Mouse (Mus musculus): ENCODE measurements around the gene Ubash3b. TPM values are rescaled to one million over a fixed set of nuclear protein-coding genes. Genes with fewer than 3 reads are reported as not detected.

Gene Ubash3b
- total RNA-seq, 2 experiments from 2014 or later = 5.3 to 9.9 TPM

- ATAC-seq (replicated peaks; ENCODE audit: poor library complexity) = peak; percentile 13
These were observed 22.3 kb downstream of the Ubash3b start for GRCm38 (mm10) chr9:41138987-41139808.

DNA sequence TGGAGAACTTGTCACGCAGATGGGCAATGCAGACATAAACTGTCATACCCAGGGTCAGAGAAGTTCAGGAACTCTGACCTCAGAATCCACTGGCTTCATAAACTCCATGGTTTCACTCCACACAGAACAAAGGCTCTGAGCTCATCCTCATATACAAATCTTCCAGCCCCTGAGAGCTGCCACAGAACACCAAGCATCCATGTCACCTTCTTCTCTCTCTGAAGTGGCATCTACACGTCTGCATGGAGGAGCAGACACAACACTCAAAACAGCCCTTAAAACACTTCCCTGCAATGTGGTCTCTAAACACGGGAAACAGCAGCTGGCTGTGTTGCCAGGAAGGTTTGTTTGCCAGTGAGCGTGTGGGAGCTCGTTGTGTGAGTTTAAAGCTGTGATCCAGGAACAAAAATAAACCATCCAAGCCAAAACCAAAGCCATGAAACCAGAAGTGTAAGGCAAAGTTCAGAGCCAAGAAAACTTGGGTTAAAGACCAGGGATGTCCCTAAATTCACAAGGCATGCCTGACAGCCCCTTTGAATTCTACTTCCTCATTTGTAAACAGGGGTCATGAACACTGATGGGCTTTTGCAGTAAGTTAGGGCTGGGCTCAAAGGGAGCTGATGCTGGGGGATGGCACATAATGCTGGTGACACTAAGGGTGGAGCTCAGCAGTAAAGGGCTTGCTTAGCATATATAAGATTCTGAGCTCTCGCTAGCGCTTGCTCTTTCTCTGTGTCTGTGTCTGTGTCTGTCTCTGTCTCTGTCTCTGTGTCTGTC is 24.6 kb downstream of the Ubash3b start:
- peak; percentile 47 for ATAC-seq (replicated peaks; ENCODE audit: poor library complexity)

DNA sequence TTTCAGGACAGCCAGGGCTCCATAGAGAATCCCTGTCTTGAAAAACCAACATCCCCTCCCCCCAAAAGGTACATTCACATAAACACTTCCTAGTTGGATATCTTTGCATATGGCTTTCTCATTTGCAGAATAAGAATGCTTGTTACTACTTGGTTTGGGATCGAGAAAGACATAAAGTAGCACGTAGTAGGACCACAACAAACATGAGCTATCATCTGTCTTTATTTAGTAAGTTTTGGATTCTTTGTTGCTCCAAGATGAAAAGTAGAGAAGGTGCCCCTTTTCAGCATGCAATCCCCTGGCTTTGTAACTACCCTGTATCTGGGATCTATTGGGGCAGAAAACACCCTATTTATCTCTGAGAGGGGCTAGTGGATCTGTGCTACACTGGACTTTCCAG is 25.2 kb downstream of the Ubash3b start:
- ATAC-seq (replicated peaks; ENCODE audit: poor library complexity) = no peak

DNA sequence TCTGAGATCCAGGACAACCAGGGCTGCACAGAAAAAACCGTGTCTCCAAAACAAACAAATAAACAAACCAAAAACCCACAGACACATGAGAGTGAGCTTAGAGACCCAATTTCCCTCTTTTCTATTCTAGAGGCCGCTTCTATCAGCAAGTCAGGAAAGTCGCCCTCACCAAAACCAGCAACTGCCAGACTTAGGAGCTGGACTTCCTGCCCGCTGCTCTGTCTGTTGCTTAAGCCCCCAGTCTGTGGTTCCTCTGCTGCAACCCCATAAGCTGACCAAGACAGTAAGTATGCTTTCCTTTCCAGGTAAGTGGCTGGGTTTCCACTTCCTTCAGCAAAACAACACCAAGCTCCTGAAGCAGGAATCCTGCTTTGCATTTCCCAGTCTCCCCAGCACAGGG is 26.6 kb downstream of the Ubash3b start:
- peak; percentile 67 for ATAC-seq (replicated peaks; ENCODE audit: poor library complexity)

DNA sequence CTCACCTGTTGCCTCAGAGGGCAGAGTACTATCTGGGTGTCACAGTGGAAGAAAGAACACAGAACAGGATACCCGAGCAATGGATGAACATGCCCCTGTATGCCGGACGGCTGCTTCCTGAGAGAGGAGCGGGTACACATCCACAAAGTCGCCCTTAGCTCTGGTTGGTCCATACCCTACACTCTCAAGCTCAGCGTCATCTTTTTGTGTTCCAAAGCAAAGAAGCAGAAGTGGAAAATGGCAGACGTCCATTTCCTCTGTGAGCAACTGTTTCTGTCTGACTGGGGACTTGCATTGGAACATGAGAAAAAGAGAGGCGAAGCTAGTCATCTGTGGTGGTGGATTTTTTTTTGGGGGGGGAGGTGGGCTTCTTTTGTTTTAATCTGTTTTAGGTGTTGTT is 30.9 kb downstream of the Ubash3b start:
- ATAC-seq (replicated peaks; ENCODE audit: poor library complexity) = peak; percentile 62

GRCm38 (mm10) chr9:41129802-41130480 is 31.6 kb downstream of the Ubash3b start:
- peak; percentile 35 for ATAC-seq (replicated peaks; ENCODE audit: poor library complexity)

DNA sequence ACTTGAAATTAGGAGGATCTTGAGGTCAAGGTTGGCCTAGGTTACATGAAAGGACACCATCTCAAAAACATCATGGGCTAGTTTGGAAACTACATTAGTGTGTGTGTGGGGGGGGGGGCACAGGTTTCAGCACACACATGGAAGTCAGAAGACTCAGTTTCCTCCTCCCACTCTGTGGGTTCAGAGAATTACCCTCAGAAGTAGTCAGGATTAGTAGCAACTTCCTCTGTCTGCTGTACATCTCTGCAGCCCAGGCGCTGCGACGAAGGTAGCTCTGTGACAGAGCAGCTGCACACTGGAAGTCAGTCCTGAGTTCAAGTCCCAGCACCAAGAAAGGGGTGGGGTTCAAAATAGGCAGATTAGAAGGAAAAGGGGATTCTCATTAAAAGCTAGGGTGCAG is 32.2 kb downstream of the Ubash3b start:
- ATAC-seq (replicated peaks; ENCODE audit: poor library complexity) = peak; percentile 40

DNA sequence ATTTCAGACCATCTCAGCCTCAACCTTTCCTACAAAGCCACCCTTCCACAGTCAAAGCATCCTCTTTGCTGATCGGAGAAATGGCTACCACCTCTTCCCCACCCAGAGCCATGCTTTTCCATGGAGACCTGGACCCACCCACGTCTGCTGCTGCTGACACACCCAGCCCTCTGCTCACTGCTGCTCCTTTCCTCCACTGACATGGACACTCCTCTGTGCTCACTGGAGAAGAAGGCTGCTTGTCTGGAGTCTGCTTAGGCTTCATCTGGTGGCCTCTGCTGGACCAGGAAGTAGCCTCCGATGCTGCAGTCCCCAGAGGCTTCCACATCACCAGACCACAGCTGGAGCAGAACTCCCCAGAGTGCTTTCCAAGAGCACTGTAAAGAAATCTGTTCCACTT is 34.8 kb downstream of the Ubash3b start:
- ATAC-seq (replicated peaks; ENCODE audit: poor library complexity) = no peak

DNA sequence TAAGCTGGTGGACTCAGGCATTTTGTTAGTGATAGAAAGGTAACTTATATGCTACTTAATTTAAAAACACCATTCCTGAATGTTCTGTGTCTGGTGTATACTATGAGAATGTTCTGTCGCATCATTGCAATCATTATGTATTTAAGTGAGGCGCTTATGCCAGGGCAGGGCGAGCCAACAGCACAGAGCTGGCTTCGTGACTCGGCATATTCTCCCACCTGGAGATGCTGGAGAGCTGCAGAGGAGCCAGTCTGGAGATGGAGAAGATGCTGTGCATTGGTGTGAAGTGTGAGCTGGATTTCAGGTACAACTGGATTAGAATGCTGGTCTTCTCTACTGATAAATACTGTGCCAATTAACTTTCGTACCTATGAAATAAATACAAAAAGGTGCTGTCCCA is 37.2 kb downstream of the Ubash3b start:
- no peak for ATAC-seq (replicated peaks; ENCODE audit: poor library complexity)

DNA sequence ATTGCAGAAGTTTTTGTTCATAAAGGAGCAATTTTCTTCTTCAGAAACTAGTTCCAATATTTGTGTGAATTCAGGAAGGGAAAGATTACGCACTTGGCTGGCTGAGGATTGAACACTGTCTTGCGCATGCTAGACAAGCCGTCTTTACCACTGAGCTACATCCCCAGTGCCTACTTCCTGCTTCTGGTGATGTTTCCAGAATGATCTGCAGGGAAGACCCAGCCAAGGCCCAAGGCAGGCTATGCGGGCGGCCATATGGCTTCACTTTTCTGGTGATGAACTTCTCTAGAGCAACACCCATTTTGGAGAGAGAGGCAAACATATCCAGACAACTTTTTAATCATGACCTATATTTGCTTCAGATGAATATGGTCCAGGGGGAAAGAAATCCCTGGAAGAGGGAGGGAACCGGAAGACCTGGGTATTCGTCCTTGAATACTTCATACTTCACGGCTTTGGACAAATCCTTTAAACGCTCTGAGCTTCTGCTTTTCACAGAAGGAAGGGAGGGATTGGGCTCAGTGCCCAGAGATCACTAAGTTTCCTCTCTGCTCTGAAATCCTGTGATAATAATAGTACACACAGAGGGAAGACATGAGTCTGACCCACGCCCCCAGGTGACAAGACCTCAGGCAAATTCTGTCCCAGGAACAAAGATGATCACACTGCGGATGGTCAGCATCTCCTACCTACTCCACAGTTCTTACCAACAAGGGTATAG is 38.9 kb downstream of the Ubash3b start:
- ATAC-seq (replicated peaks; ENCODE audit: poor library complexity) = peak; percentile 43

GRCm38 (mm10) chr9:41121701-41122354 is 39.7 kb downstream of the Ubash3b start:
- no peak for ATAC-seq (replicated peaks; ENCODE audit: poor library complexity)

DNA sequence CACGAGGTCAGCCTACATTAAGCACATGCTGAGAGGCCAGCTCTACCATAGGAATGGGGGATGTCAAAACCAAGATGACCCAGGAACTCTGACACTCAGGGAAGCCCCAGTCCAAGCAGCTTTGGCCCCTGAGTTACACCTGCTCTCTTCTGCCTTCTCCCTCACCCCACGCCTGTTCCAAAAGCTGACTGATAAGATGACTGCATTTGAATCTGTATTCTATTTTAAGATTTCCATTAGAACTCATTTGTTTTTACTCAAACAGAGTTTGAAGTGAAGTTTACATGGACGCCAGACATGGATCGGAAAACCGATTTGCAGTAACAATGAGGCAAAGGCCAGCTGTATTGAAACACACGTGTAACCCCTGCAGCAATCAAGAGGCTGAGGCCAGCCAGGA is 41.5 kb downstream of the Ubash3b start:
- ATAC-seq (replicated peaks; ENCODE audit: poor library complexity) = no peak

DNA sequence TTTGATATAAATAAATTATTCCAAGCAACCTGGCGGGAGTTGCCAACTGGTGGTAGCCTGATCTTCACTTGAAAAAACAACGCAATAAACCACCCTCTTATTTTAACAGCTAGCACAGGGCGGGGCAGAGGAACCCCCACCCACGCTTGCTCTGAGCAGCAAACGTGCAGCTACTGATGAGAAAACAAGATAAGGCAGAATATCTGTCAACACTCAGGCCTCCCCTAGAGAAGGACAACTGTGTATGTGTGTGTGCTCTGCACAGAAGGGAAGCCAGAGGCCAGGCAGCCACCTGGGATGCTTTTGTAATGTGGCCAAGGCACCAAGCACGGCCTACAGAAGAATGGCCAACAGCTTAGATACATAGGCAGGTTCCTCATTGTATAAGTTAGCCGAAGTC is 43.4 kb downstream of the Ubash3b start:
- peak; percentile 91 for ATAC-seq (replicated peaks; ENCODE audit: poor library complexity)

- no peak for ATAC-seq (replicated peaks; ENCODE audit: poor library complexity)
These were observed 45.4 kb downstream of the Ubash3b start for GRCm38 (mm10) chr9:41116126-41116525.

- no peak for ATAC-seq (replicated peaks; ENCODE audit: poor library complexity)
These were observed 47.1 kb downstream of the Ubash3b start for GRCm38 (mm10) chr9:41114367-41114766.

DNA sequence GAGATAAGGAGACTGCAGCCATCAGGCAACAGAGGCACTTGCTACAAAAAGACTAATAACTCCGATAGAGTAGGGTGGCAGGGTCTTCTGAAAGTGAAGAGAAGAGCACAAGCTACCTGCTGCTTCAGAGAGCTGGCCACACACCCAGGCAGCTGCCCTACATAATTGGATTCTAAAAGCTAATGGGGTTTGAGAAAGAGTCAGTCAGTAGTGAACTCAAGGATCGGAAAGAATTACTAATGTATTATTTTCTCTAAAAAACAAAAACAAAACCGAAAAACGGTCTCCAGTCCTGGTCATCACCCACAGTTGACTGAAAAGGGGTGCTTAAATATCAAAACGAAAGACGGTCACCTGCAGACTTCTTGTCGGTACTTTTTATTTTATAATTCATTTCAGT is 51.7 kb downstream of the Ubash3b start:
- ATAC-seq (replicated peaks; ENCODE audit: poor library complexity) = no peak

- peak; percentile 38; the same call in 1 of the 2 replicates for ATAC-seq (replicated peaks; ENCODE audit: poor library complexity)
These were observed 52.9 kb downstream of the Ubash3b start for GRCm38 (mm10) chr9:41108324-41109180.

DNA sequence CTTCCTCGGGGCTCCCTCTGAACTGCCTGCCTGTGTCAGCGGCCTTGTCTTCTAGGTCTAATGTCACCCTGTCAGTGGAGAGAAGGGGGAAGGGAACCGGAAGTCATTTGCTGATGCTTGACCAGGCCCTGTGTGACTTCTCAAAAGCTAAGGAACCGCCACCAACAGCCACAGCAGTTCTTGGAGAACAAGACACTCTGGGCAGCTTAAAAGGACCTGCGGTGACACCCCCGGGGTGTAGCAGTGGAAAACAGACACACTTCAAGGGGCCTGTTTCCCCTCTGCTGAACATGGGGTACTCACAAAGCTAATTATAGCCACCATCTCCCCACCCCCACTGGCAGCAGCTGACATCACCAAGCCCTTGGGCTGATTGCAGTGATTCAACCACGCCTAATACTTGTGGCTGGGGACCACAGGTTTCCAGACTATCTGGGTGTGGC is 56.3 kb downstream of the Ubash3b start:
- ATAC-seq (replicated peaks; ENCODE audit: poor library complexity) = peak; percentile 70

DNA sequence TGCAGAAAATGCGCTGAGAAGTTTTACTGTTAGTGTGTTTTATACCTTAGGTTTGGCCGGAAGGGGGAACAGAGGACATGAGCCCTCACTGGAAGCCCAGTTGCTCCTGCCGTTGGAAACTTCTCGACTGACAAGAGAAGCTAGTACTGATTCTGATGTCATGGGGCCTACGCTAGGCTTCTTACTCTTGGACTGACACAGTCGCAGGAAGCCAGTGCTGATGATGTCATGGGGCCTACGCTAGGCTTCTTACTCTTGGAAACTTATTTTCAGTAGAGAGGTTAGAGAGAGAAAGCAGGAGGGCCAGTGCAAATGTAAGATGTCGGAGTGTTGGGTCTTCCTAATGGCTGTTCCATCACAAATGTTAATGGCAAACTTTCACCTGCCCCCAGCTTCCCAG is 57.8 kb downstream of the Ubash3b start:
- ATAC-seq (replicated peaks; ENCODE audit: poor library complexity) = no peak
